Mouse (Mus musculus) ovary, postnatal 10 days (tissue): ENCODE measurements at regions not wholly inside any gene's neighbourhood (a gene's known extent, or its start where the extent isn't known, plus 50 kb on each side); places are given as distances from the start of the nearest gene placed in this dataset.
A peak's percentile ranks its signal among the peaks of the same experiment; 100 is the strongest.

Experiments used
- DNase-seq: peaks from one replicate; pipeline ENCODE4 v3.0.0; 2022; ENCODE audit warnings: low spot score

DNA sequence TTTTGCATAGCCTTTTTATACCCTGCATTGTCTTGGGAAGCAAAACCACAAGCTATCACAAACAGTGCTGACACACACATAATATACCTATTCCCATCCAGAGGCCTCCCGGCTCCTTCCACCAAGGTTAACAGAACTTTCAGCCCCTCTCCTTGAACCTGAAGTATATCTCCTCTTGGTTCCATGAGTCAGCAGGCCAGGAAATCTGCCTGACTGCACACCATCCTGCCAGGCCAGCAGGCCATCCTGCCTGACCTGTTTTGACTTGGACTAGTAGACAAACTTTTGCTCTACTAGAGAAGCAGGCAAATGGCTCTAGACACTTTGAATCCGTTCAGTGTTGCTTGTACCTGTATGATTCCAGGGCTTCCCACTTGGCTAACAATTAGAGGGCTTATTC lies 547.6 kb upstream of the N6amt1 start:
- no peak for DNase-seq

DNA sequence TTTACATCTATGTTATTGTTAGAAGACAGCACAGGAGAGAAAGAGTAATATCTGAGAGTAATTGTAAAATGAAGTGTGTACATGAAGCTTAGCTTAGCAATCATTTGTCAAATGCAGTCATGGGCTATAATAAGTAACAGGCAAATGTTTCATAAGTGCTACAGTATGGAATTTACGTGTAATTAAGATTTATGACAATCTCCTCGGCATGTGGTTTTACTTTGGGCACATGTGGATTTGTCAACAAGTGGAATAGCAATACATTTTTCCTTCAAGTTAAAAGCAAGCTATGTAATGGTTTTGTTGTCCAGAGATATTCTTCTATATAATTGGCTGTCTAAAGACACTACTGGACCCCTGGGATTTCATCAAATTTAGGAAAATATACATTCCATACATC lies 577.9 kb upstream of the N6amt1 start:
- no peak for DNase-seq

DNA sequence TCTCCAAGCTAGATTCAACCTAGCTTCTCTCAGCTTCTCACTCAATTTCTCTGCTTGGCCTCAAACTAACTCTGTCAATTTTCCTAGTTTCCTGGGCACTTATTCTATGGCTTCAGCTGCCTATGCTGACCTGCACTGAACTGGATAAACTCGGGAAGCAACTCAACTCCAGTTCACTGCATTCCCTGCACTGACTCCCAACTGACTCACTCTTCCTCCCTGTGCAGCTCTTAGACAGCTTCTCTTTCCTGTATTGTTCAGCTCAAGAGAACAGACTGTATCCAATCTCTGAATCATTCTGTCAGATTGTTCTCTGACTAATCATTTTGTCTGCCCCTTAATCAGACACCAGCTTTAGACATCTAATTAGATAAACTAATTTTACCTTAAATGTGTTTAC lies 581.4 kb upstream of the N6amt1 start:
- DNase-seq, result no peak

DNA sequence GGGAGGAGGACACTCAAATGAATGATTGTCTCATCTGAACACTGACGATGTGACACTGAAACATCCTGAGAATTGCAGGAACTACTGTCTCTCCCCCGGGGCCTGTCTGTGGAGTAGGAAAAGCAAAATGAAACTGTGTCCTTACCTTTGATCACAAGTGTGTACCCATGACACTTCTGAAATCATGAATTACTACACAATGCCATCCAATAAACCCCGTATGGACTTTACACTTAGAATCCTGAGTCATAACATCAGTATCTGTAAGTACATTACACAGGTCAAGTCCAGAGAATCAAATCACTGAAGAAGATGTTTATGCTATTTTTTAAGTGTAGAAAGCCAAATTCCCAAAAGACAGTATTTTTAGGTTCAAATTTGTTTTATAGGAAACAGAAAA lies 585.1 kb upstream of the N6amt1 start:
- no peak for DNase-seq

GRCm38 (mm10) chr16:86768355-86768754 lies 585.6 kb upstream of the N6amt1 start:
- no peak for DNase-seq

- no peak for DNase-seq
Measured at GRCm38 (mm10) chr16:86765974-86766373, 588.0 kb upstream of the N6amt1 start.

DNA sequence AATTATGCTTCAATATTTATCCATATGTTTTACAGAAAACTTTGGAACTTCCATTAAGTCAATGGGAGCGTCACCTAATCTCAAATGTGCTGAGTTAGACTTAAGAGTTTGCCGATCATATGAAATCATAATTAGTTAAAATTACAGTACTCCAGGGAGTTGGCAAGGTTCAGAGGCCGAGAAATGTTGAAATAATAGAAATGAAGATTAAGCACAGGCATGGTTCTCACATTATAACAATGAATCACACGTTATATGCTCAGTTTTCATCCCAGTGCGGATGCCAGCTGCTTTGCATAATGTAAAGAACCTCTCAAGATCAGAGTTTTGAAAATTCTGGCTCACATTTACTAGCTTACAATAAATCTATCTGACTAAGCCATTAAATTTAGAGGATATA lies 612.7 kb upstream of the N6amt1 start:
- no peak for DNase-seq

DNA sequence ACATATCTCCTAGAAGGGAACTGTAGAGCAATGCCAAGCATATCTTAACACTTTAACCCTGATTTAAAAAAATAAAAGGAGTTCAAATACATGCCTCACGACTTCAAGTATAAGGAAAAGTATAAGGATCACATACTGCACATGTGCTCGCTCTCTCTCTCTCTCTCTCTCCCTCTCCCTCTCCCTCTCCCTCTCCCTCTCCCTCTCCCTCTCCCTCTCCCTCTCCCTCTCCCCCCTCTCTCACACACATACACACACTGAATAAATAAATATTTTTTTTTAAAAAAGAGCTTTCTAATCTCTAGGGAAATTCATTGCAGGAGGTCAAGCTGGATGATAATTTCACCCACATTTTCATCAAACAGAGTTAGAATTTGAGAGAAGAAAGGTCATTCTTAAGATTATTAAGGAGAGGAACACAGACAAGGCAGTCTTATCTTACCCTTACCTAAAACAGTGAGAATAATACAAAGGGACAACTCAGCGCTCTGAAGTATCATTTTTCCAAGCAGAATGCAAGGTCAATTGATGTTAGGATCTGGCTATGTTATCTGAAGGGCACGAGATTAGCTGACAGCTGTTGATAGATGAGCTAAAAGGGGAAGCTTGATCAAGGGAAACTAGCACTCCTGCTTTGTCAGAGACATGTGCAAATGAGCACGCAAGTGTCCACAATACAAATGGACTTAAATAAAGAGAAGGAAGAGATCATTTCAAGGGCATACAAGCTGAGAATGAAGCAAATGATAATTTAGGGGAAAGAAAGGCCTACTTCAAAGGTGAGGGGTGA lies 634.8 kb upstream of the N6amt1 start:
- DNase-seq, result no peak

GRCm38 (mm10) chr16:86718353-86718752 lies 635.6 kb upstream of the N6amt1 start:
- DNase-seq, result no peak

DNA sequence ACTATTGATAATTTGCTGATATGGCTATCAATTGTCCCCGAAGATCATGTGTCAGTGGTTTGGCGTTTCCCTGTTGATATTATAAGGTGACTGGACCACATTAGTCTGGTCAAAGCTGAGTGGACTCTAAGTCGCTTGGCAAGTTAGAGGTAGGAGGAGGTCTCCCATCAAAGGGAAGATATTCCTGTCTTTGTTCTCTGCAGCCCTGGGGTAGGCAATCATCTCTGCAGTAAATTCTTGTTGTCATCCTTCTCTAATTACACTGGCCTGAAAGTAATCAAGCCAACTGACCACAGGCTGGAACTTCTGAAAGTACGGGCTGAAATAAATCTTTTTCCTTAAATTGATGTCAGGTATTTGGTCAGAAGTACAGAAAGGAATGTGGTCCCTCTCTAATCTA lies 652.3 kb upstream of the N6amt1 start:
- DNase-seq, result no peak

DNA sequence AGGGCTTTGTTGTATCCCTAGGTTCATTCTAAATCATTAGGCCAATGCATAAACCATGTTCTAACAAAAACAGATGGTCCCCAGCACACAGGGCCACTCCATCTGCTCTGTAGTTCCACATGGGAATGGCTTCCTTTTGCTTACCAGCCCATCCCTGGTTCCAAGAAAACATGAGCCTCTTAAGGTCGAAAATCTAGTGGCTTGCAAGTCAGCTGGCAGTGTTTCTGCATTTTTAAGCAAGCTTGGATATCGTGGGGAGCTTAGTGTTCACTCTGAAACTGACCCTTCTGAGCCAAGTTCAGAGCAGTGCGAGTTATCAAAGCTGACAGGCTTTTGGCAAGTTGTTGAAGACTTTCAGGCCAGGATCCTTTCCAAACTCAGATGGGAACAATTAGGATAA lies 659.5 kb upstream of the N6amt1 start:
- peak; percentile 8 for DNase-seq

DNA sequence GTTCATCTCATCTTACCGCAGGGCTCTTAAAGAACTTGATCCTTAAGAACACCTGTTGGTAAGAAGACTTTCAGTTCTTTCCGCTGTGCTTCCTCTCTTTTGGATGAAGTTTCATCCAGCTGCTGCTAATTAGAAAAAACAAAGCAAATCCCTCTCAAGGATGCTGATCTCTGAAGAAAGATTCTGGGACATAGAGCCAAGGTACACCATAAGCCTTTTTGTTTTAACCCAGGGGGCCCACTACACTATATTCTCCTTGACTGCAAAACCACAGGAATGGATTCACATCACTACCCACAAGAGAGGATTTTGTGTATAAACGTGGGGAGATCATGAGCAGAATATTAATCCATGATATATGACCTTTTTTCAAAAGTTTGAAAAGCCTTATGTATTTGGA lies 694.8 kb upstream of the N6amt1 start:
- DNase-seq, result no peak

DNA sequence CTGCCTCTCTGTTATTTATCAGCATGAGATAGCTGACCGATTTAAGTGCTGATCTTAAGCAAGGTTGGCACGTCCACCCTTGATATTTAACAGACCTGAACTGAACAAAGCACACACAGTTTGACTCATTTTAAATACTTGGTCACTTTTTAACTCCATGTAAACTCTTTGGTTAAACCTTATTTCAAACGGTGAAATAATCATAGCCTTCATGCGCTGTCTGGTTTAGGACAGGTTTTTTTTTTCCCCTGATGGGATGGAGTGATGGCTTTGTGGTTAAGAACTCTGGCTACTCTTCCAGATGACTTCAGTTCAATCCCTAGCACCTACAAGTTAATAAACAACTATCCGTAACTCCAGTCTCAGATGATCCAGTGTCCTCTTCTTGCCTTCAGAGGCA lies 706.7 kb upstream of the N6amt1 start:
- DNase-seq, result no peak

GRCm38 (mm10) chr16:86646753-86647152 lies 707.2 kb upstream of the N6amt1 start:
- no peak for DNase-seq

DNA sequence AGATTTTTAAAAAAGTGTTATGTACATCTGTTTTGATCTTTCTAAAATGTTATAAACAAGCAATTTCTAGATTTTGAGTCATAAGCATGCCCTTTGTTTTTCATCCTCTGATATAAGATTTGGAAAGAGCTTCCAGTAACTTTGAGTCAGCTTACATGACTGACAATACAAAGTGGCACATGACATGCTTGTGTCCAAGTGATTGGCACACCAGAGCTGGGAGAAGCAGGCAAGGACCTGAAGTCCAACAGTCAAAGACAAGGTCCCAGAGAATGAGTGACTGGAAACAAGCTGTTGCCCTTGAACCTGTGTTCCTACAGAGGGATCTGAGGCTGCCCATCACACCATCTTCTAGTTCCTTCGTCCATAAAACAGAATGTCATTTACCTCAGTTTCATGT lies 708.5 kb upstream of the N6amt1 start:
- no peak for DNase-seq

GRCm38 (mm10) chr16:86644912-86645312 lies 709.1 kb upstream of the N6amt1 start:
- DNase-seq, result peak; percentile 2

DNA sequence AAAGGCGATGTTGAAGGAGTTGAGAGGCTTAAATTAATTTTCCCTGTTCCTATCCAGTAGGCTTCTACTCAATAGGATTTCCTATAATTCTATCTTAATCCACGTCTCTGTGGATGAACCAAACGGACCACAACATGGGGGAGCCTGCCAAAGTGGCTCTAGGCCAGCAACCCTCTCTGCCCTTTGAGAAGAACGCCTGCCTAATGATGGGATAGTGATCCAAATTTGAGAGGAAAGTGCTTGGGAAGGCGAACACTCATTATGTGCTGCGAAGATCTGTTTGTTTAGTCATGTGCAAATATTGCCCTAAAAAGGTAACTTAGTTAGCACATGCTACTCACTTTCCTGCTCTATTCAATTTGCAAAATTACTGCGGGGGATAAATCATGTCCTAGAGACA lies 702.5 kb upstream of the Adamts5 start:
- DNase-seq, result no peak

- DNase-seq, result no peak
Measured at GRCm38 (mm10) chr16:86594992-86595391, 693.4 kb upstream of the Adamts5 start.

DNA sequence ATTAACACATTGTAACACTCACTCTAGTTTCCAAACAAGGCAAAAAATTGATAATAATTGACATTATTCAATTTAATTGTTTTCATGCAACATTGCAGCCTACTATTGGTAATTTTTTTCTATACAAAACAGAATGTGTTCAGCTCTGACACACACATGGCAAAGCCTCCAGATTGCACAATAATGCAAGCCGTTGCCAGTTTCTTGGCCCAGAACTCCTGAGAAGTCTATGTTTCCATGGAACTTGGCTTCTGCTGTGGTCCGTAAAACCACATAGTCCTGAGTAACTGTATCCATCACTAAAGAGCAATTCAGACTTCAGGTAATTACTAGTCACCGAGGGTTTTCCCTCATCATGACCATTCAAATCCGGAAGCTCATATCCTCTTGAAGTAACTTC lies 684.4 kb upstream of the Adamts5 start:
- no peak for DNase-seq

DNA sequence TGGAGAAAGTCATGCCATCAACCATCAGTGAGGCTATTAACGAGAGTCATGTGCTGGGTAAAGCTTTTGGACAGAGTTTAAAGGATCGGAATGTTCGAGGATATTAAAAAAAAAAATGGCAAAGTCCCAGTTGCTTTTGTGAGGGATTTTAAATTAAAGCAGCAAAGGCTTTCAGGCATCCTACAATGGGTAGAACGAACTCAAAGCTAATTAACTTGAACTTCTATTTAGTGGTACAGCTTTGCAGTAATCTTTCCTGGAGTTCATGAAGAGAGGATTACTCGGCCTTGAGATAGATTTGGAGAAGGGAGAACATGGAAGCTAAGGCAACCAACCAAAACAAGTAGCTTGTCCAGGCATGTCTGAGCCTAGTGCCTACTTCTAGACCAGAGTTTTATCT lies 676.7 kb upstream of the Adamts5 start:
- no peak for DNase-seq

- DNase-seq, result no peak
Measured at GRCm38 (mm10) chr16:86547465-86548043, 645.9 kb upstream of the Adamts5 start.

DNA sequence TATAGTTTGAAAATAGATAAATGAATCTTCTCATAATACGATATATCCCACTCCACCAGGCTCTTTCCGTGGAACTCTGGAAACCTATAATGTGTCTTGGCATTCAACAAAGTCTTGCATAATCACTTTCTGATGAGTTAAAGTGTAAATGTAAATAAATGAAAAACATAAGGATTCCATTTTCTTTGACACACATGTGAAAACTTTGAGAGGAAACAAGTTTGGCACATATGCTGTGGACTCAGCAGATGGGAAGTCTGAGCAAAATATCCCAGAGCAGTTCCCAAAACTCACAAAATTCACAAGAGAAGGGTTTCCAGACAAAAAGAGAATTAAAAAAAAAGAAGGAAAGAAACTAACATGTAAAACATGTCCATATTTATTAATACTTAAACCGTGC lies 645.3 kb upstream of the Adamts5 start:
- DNase-seq, result no peak

DNA sequence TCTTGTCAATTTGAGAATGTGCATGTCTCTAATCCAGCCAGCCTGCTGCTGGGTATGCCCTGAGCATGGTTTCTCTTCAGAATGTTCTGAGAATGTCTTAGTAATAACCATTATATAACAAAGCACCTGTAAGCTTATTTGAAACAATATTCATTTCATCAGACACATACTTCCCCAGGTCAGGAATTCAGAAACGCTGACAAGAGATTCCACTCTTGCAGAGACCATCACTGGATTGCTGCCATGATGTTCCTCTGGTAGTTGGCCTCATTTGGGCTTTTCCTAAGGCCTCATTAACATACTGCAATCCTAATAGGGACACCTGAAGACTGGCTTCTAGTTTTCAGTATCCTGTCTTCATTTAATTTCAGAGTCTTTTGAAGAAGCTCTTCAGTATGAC lies 642.5 kb upstream of the Adamts5 start:
- no peak for DNase-seq

DNA sequence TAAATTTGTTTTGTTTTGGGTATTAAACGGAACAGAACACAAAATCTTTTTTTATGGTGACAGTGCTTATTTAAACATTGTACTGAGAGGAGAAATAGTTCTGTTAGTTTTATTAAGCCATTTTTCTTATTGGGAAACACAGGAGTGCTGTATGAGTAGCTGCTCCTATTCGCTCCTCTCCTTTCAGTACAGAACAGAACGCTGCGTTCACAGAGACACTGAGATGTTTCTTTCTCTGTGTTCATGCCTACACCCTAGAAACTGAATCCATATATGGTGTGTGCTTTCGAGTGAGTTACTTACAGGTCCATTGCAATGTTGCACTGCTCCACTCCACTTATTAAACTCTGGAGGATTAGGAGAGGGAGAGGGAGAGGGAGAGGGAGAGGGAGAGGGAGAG lies 634.9 kb upstream of the Adamts5 start:
- no peak for DNase-seq
